In the genomic region with DNA sequence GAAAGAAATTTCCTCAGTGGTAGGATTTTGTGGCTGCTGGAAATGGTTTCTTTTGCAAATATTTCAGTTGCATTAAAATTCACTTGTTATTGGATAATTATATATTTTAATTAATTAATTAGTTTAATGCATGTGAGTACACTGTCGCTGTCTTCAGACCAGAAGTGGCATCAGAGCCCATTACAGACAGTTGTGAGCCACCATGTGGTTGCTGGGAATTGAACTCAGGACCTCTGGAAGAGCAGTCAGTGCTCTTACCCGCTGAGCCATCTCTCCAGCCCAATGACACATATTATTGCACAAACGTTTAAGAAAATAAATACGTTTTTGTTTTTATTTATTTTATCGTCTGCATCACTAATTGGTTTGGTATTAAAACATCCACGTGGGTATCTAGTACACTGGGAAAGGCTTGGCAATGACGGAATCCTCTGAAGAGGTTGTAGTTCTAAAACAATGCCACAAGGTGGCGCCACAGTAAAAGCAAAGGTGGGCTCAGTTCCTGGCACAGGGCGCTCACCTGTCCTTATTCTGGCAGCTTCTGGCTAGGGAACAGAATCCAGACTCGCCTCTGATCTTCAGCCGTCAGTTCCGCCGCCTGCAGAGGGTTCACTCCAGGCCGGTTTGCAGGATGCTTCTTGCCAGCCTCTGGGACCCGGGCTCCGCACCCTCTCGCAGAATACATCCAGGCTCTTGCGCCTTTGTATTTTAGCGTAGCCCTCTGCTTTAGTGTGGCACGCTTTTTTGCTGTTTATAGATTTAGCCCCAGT, we compare ENCODE assay signal across 8 mouse cellular contexts. TPM values are rescaled to one million over a fixed set of nuclear protein-coding genes. Genes with fewer than 3 reads are reported as not detected.
DNase-seq lines count a peak whose midpoint lies in the region; ATAC-seq and TF ChIP-seq lines count a peak whose summit lies in the region.

No protein-coding gene starts in this region.

- ATAC-seq in embryonic facial prominence, embryonic 15.5 days (ENCODE audit: insufficient number of reproducible peaks, low FRiP score, low TSS enrichment, low read depth): peak; percentile 52; the same call in 1 of the 2 replicates
- peak; percentile 48 for ATAC-seq in limb, embryonic 13.5 days (ENCODE audit: low FRiP score, low read depth)
- ATAC-seq in midbrain, embryonic 15.5 days (replicated peaks): peak; percentile 89

- H3K4me3 ChIP-seq in C2C12 (ENCODE audit: insufficient read depth, poor library complexity, severe bottlenecking): no peak overlapping the region
- H3K4me3 ChIP-seq in bone marrow macrophage, adult 2 months (ENCODE audit: insufficient read depth, low read length): peak overlapping the region; percentile 50
- peak overlapping the region; percentile 44 for H3K4me3 ChIP-seq in embryonic facial prominence, embryonic 15.5 days (replicated peaks)
- H3K4me3 ChIP-seq in limb, embryonic 13.5 days: peak overlapping the region; percentile 42
- H3K4me3 ChIP-seq in midbrain, embryonic 15.5 days: peak overlapping the region; percentile 50

- no peak overlapping the region for H3ac ChIP-seq in C2C12 (ENCODE audit: control insufficient read depth, insufficient read length, low read depth)

- peak; percentile 62 to 70 for DNase-seq in heart, adult 9 months (ENCODE audit: low spot score in 2 of 2)
- peak; percentile 84 for DNase-seq in kidney, adult 9 months
- peak; percentile 41 to 69 for DNase-seq in spleen, postnatal 14 days (ENCODE audit: low spot score in 2 of 2)

- no peaks in the 10 kb centered on the region for H3K79me3 ChIP-seq in C2C12 (ENCODE audit: low read depth)

- peaks cover 31% of the 10 kb centered on the region for H3K27me3 ChIP-seq in C2C12 (ENCODE audit: control insufficient read depth, insufficient read depth, insufficient read length)
- no peaks in the 10 kb centered on the region for H3K27me3 ChIP-seq in embryonic facial prominence, embryonic 15.5 days
- H3K27me3 ChIP-seq in limb, embryonic 13.5 days: peaks cover 16% of the 10 kb centered on the region
- no peaks in the 10 kb centered on the region for H3K27me3 ChIP-seq in midbrain, embryonic 15.5 days (replicated peaks)

- peaks cover 4% of the 10 kb centered on the region for H3K4me1 ChIP-seq in bone marrow macrophage, adult 2 months (ENCODE audit: control insufficient read depth, insufficient read depth, low read length)
- peaks cover 10% of the 10 kb centered on the region; the same call in 1 of the 2 replicates for H3K4me1 ChIP-seq in embryonic facial prominence, embryonic 15.5 days
- peaks cover 12% of the 10 kb centered on the region for H3K4me1 ChIP-seq in limb, embryonic 13.5 days
- H3K4me1 ChIP-seq in midbrain, embryonic 15.5 days: peaks cover 13% of the 10 kb centered on the region

- no peaks in the 10 kb centered on the region for H3K9me3 ChIP-seq in embryonic facial prominence, embryonic 15.5 days (replicated peaks)
- no peaks in the 10 kb centered on the region for H3K9me3 ChIP-seq in limb, embryonic 13.5 days
- H3K9me3 ChIP-seq in midbrain, embryonic 15.5 days: no peaks in the 10 kb centered on the region

- H3K9ac ChIP-seq in embryonic facial prominence, embryonic 15.5 days: peak overlapping the region; percentile 37
- H3K9ac ChIP-seq in limb, embryonic 13.5 days: peak overlapping the region; percentile 59
- peak overlapping the region; percentile 71 for H3K9ac ChIP-seq in midbrain, embryonic 15.5 days

- H3K79me2 ChIP-seq in C2C12 (ENCODE audit: control insufficient read depth, insufficient read depth): no peaks in the 10 kb centered on the region

- H3K4me2 ChIP-seq in embryonic facial prominence, embryonic 15.5 days (replicated peaks): peak overlapping the region; percentile 95
- H3K4me2 ChIP-seq in limb, embryonic 13.5 days (replicated peaks): peak overlapping the region; percentile 84
- peak overlapping the region; percentile 93 for H3K4me2 ChIP-seq in midbrain, embryonic 15.5 days

- 2% methylated on average over 20 of the region's 20 CpGs for WGBS in embryonic facial prominence, embryonic 15.5 days
- WGBS in limb, embryonic 13.5 days: 3% methylated on average over 20 of the region's 20 CpGs
- WGBS in midbrain, embryonic 15.5 days: 4% methylated on average over 20 of the region's 20 CpGs

- peak; percentile 36 for TF ChIP-seq CTCF in C2C12 (IDR thresholded peaks at IDR 0.05; ENCODE audit: control insufficient read depth, insufficient read depth, insufficient read length)
- peak; percentile 98 for TF ChIP-seq CTCF in bone marrow macrophage, adult 2 months (IDR thresholded peaks at IDR 0.05; ENCODE audit: low read depth, low read length)

- H3K27ac ChIP-seq in bone marrow macrophage, adult 2 months (ENCODE audit: insufficient read depth, low read depth, low read length): no peak overlapping the region
- no peak overlapping the region for H3K27ac ChIP-seq in embryonic facial prominence, embryonic 15.5 days (replicated peaks)
- H3K27ac ChIP-seq in limb, embryonic 13.5 days: no peak overlapping the region
- H3K27ac ChIP-seq in midbrain, embryonic 15.5 days: peak overlapping the region; percentile 89

- no peak for TF ChIP-seq POLR2A in bone marrow macrophage, adult 2 months (IDR thresholded peaks at IDR 0.05; ENCODE audit: borderline replicate concordance, low read depth, low read length)

- H3K36me3 ChIP-seq in C2C12 (ENCODE audit: control insufficient read depth, insufficient read depth): no peaks in the 10 kb centered on the region
- no peaks in the 10 kb centered on the region for H3K36me3 ChIP-seq in embryonic facial prominence, embryonic 15.5 days
- H3K36me3 ChIP-seq in limb, embryonic 13.5 days: no peaks in the 10 kb centered on the region
- H3K36me3 ChIP-seq in midbrain, embryonic 15.5 days (replicated peaks): no peaks in the 10 kb centered on the region

TF ChIP-seq in C2C12, 6 proteins besides CTCF, POLR2A, EP300 and RAD21:
- no peak for TF ChIP-seq FOSL1 (IDR thresholded peaks at IDR 0.05; ENCODE audit: insufficient read depth, low read length, poor library complexity, severe bottlenecking)
- no peak for TF ChIP-seq MYOG (IDR thresholded peaks at IDR 0.05; ENCODE audit: control insufficient read depth, extremely low read depth, insufficient read length)
- TF ChIP-seq MAX (IDR thresholded peaks at IDR 0.05): no peak
- TF ChIP-seq CEBPB (IDR thresholded peaks at IDR 0.05; ENCODE audit: low read depth): no peak
- TF ChIP-seq USF1 (IDR thresholded peaks at IDR 0.05; ENCODE audit: low read depth): no peak
- no peak for TF ChIP-seq MYOD1 (IDR thresholded peaks at IDR 0.05; ENCODE audit: control insufficient read depth, insufficient read length, low read depth)
TF ChIP-seq in C2C12: peak in this region for 0.

RNA-seq across cellular contexts. Expression of a gene that starts 23.0 kb away (rescaled TPM):
- polyA plus RNA-seq in C2C12 (2012; fragmentation: generic; extraction: Trizol): not detected
- not detected in 2 replicates for polyA plus RNA-seq in bone marrow macrophage, adult 2 months (2012; ENCODE audit: insufficient read depth, insufficient read length, missing spikeins)
- polyA plus RNA-seq in embryonic facial prominence, embryonic 15.5 days (2015; fragmentation: Nextera tagmentation; extraction: Ambion mirVana): 0.64 and 0.85 TPM in 2 replicates
- 0.34 and 1.2 TPM in 2 replicates for polyA plus RNA-seq in limb, embryonic 13.5 days (2015; fragmentation: Nextera tagmentation; extraction: Ambion mirVana)
- polyA plus RNA-seq in midbrain, embryonic 15.5 days (2015; fragmentation: Nextera tagmentation; extraction: Ambion mirVana): 1.8 and 2.7 TPM in 2 replicates
